Mouse (Mus musculus): ENCODE measurements around the gene Clk2. TPM values are rescaled to one million over a fixed set of nuclear protein-coding genes. Genes with fewer than 3 reads are reported as not detected.
A peak's percentile ranks its signal among the peaks of the same experiment; 100 is the strongest.

The Clk2 gene
- polyA plus RNA-seq, 1 experiment from 2014 or later, result 34.2 TPM

DNA sequence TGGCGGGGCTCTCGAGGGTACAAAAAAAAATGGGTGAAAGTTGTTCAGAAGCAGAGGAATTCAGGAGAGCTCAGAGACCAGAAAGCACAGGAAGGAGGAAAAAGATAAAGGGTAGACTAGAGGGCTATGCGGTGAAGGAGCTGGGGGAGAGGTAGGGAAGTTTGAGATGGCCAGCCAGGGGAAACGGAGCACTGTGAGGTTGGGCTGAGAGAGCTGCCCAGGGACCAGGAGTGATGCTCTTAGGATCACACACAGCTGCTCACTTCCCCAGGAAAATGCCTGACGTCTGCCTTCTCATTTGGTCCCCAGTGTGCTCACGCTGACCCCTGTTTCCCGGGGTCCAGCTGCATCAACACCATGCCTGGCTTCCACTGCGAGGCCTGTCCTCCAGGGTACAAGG is 55.0 kb downstream of the Clk2 start:
- peaks cover 76% of the 10 kb centered on the region for H3K36me3 ChIP-seq (replicated peaks)
- peak overlapping the region; percentile 62 for H3K27ac ChIP-seq
- no peaks in the 10 kb centered on the region for H3K9me3 ChIP-seq
- peaks cover 94% of the 10 kb centered on the region for H3K4me1 ChIP-seq
- 55% methylated on average over 8 of the region's 8 CpGs for WGBS
- H3K27me3 ChIP-seq (ENCODE audit: poor library complexity, severe bottlenecking), result no peaks in the 10 kb centered on the region
- H3K4me3 ChIP-seq, result no peak overlapping the region
- no peak for DNase-seq (ENCODE audit: extremely low spot score, low spot score)

DNA sequence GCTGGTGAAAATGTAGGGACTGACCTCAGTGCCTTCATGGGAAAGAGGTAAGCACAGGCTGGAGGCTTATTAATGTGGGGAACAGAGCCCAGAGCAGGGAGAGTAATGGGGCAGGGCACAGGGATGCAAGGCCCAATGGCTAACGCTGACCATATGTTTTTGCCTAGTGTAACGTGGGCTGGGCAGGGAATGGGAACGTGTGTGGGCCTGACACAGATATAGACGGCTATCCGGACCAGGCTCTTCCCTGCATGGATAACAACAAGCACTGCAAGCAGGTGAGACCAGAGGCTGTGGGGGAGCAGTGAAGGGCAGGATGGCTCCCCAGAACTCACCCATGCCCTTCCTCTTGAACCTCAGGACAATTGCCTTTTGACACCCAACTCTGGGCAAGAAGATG is 56.6 kb downstream of the Clk2 start:
- peak overlapping the region; percentile 22; the same call in 1 of the 2 replicates for H3K27ac ChIP-seq
- no peak for DNase-seq (ENCODE audit: extremely low spot score, low spot score)
- no peaks in the 10 kb centered on the region for H3K9me3 ChIP-seq
- peaks cover 10% of the 10 kb centered on the region for H3K27me3 ChIP-seq (ENCODE audit: poor library complexity, severe bottlenecking)
- WGBS, result 69% methylated on average over 5 of the region's 5 CpGs
- H3K4me3 ChIP-seq, result peak overlapping the region; percentile 13; the same call in 1 of the 2 replicates
- H3K4me1 ChIP-seq, result peaks cover 94% of the 10 kb centered on the region
- peaks cover 91% of the 10 kb centered on the region for H3K36me3 ChIP-seq (replicated peaks)

DNA sequence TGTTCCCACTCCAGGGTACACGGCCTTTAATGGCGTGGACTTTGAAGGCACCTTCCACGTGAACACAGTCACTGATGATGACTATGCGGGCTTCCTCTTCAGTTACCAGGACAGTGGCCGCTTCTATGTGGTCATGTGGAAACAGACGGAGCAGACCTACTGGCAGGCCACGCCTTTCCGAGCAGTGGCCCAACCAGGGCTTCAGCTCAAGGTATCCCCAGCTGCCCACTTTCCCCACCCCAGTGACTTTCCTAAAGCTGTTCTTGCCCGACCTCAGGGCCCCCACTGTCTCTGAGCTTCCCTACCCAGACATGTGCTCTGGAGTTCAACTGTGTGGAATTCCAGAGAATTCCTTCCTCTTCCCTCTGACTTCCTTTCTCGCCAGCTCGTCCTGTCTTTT is 60.2 kb downstream of the Clk2 start:
- peaks cover 96% of the 10 kb centered on the region for H3K4me1 ChIP-seq
- H3K36me3 ChIP-seq (replicated peaks), result peaks cover 60% of the 10 kb centered on the region
- WGBS, result 56% methylated on average over 11 of the region's 11 CpGs
- peak overlapping the region; percentile 99 for H3K27ac ChIP-seq
- peak overlapping the region; percentile 91 for H3K4me3 ChIP-seq
- DNase-seq (ENCODE audit: extremely low spot score, low spot score), result no peak
- H3K9me3 ChIP-seq, result no peaks in the 10 kb centered on the region
- H3K27me3 ChIP-seq (ENCODE audit: poor library complexity, severe bottlenecking), result peaks cover 26% of the 10 kb centered on the region

DNA sequence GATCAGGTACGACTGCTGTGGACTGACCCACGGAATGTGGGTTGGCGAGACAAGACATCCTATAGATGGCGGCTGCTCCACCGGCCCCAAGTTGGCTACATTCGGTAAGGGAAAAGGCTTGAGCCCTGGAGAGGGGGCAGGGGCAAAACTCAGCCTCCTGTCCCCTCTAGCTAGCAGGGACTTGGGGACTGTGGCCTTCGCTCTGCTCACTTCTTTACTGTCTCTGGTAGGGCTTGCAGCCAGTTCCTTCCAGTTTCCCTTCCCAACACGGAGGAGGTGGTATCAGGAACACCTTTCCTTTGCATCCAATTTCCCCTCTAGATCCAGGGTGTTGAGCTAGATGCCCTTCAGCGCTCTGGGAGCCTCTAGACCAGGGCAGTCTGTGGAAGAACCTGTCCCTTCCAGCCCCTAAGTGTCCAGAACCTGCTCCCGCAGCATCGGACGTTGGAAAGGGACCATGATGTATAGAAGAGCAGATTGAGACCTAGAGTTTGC is 60.8 kb downstream of the Clk2 start:
- Histone ChIP-seq H3K36me3 (replicated peaks) (peaks cover 59% of the 10 kb centered on the region), H3K4me1 (peaks cover 95% of the 10 kb centered on the region), H3K27me3 (ENCODE audit: poor library complexity, severe bottlenecking) (peaks cover 32% of the 10 kb centered on the region), H3K27ac (peak overlapping the region; percentile 99), H3K9me3 (no peaks in the 10 kb centered on the region), H3K4me3 (peak overlapping the region; percentile 91)
- peak; percentile 34 for DNase-seq (ENCODE audit: extremely low spot score, low spot score)
- 20% methylated on average over 12 of the region's 12 CpGs for WGBS

DNA sequence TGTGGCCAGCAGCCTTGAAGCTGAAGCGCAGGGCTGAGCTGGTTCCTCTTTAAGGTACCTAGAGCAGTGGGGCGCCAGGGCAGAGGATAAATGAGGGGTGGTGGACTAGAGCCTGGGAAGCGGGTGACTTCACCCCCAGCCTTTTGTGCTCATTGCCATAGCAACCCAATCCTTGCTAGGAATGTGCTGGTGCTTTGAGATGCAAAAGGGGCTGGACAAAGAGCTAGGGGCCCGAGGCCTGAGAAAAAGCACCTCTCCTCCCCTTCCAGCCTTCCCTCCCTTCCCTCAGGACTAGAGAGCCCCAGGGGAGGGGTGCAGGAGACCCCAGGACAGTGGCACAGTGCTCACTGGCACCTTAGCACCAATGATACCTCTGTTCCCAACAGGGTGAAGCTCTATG is 61.3 kb downstream of the Clk2 start:
- Histone ChIP-seq H3K9me3 (no peaks in the 10 kb centered on the region), H3K4me1 (peaks cover 92% of the 10 kb centered on the region), H3K36me3 (replicated peaks) (peaks cover 61% of the 10 kb centered on the region), H3K4me3 (peak overlapping the region; percentile 91), H3K27me3 (ENCODE audit: poor library complexity, severe bottlenecking) (peaks cover 34% of the 10 kb centered on the region), H3K27ac (peak overlapping the region; percentile 99)
- DNase-seq (ENCODE audit: extremely low spot score, low spot score), result peak; percentile 92
- WGBS, result 5% methylated on average over 4 of the region's 4 CpGs

DNA sequence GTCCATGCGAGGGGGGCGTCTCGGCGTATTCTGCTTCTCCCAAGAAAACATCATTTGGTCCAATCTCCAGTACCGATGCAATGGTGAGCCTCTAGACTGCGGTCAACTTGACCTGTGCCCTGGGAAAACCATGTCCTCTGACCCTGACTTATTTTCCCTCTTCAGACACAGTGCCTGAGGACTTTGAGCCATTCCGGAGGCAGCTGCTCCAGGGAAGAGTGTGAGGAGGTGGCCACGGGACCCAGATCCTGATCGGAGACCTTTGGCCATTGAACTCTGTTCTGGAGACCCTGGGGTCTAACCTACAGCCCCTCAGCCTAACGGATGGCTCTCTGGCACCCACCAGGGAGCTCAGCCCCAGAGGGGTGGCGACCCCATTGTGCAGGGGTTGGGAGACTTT is 61.8 kb downstream of the Clk2 start:
- peak overlapping the region; percentile 91 for H3K4me3 ChIP-seq
- H3K9me3 ChIP-seq, result no peaks in the 10 kb centered on the region
- peaks cover 36% of the 10 kb centered on the region for H3K27me3 ChIP-seq (ENCODE audit: poor library complexity, severe bottlenecking)
- peaks cover 57% of the 10 kb centered on the region for H3K36me3 ChIP-seq (replicated peaks)
- H3K27ac ChIP-seq, result peak overlapping the region; percentile 99
- WGBS, result 6% methylated on average over 11 of the region's 11 CpGs
- H3K4me1 ChIP-seq, result peaks cover 88% of the 10 kb centered on the region
- DNase-seq (ENCODE audit: extremely low spot score, low spot score), result no peak

Other genes with a start within 250 kb of the Clk2 start
- gene Ash1l, start 214.2 kb upstream of the Clk2 start, polyA plus RNA-seq (2016; fragmentation: Nextera tagmentation; extraction: Ambion mirVana), result 14.2 and 15.2 TPM in 2 replicates
- gene Dap3, start 213.6 kb upstream of the Clk2 start, polyA plus RNA-seq (2016; fragmentation: Nextera tagmentation; extraction: Ambion mirVana), result 133 and 135 TPM in 2 replicates
- 12.4 and 13.7 TPM in 2 replicates for gene Rusc1, start 71.5 kb upstream of the Clk2 start, polyA plus RNA-seq (2016; fragmentation: Nextera tagmentation; extraction: Ambion mirVana)
- not detected in 2 replicates for gene Gm43738, start 63.7 kb upstream of the Clk2 start, polyA plus RNA-seq (2016; fragmentation: Nextera tagmentation; extraction: Ambion mirVana)
- gene Fdps, start 62.8 kb upstream of the Clk2 start, polyA plus RNA-seq (2016; fragmentation: Nextera tagmentation; extraction: Ambion mirVana), result 327 and 359 TPM in 2 replicates
- gene Pklr, start 28.7 kb upstream of the Clk2 start, polyA plus RNA-seq (2016; fragmentation: Nextera tagmentation; extraction: Ambion mirVana), result 4.5 and 5.6 TPM in 2 replicates
- gene Hcn3, start 4.6 kb upstream of the Clk2 start, polyA plus RNA-seq (2016; fragmentation: Nextera tagmentation; extraction: Ambion mirVana), result 4.8 and 5.5 TPM in 2 replicates
- gene Scamp3, start 12.7 kb downstream of the Clk2 start, polyA plus RNA-seq (2016; fragmentation: Nextera tagmentation; extraction: Ambion mirVana), result 100 and 103 TPM in 2 replicates
- 25.1 and 25.6 TPM in 2 replicates for gene Fam189b, start 18.3 kb downstream of the Clk2 start, polyA plus RNA-seq (2016; fragmentation: Nextera tagmentation; extraction: Ambion mirVana)
- 34.2 and 34.7 TPM in 2 replicates for gene Gba, start 38.1 kb downstream of the Clk2 start, polyA plus RNA-seq (2016; fragmentation: Nextera tagmentation; extraction: Ambion mirVana)
- gene Thbs3, start 50.4 kb downstream of the Clk2 start, polyA plus RNA-seq (2016; fragmentation: Nextera tagmentation; extraction: Ambion mirVana), result 65.8 and 78.2 TPM in 2 replicates
- 227 and 242 TPM in 2 replicates for gene Mtx1, start 62.3 kb downstream of the Clk2 start, polyA plus RNA-seq (2016; fragmentation: Nextera tagmentation; extraction: Ambion mirVana)
- gene Muc1, start 64.3 kb downstream of the Clk2 start, polyA plus RNA-seq (2016; fragmentation: Nextera tagmentation; extraction: Ambion mirVana), result 1.7 and 1.8 TPM in 2 replicates
- gene Krtcap2, start 81.2 kb downstream of the Clk2 start, polyA plus RNA-seq (2016; fragmentation: Nextera tagmentation; extraction: Ambion mirVana), result 260 and 275 TPM in 2 replicates
- 4.4 and 5.4 TPM in 2 replicates for gene Trim46, start 81.5 kb downstream of the Clk2 start, polyA plus RNA-seq (2016; fragmentation: Nextera tagmentation; extraction: Ambion mirVana)
- gene Dpm3, start 94.6 kb downstream of the Clk2 start, polyA plus RNA-seq (2016; fragmentation: Nextera tagmentation; extraction: Ambion mirVana), result 76.7 and 78.6 TPM in 2 replicates
- gene Slc50a1, start 105.8 kb downstream of the Clk2 start, polyA plus RNA-seq (2016; fragmentation: Nextera tagmentation; extraction: Ambion mirVana), result 25.1 and 26.0 TPM in 2 replicates
- gene Efna1, start 116.3 kb downstream of the Clk2 start, polyA plus RNA-seq (2016; fragmentation: Nextera tagmentation; extraction: Ambion mirVana), result 12.9 and 13.2 TPM in 2 replicates
- gene Efna3, start 158.2 kb downstream of the Clk2 start, polyA plus RNA-seq (2016; fragmentation: Nextera tagmentation; extraction: Ambion mirVana), result 3.0 and 4.0 TPM in 2 replicates
- gene Efna4, start 173.2 kb downstream of the Clk2 start, polyA plus RNA-seq (2016; fragmentation: Nextera tagmentation; extraction: Ambion mirVana), result 27.6 and 28.7 TPM in 2 replicates
- 32.1 and 39.5 TPM in 2 replicates for gene Adam15, start 185.2 kb downstream of the Clk2 start, polyA plus RNA-seq (2016; fragmentation: Nextera tagmentation; extraction: Ambion mirVana)
- gene Dcst2, start 197.2 kb downstream of the Clk2 start, polyA plus RNA-seq (2016; fragmentation: Nextera tagmentation; extraction: Ambion mirVana), result 0.06 and 0.16 TPM in 2 replicates
- 0.23 TPM in 1 of 2 replicates, not detected in the other for gene Dcst1, start 200.5 kb downstream of the Clk2 start, polyA plus RNA-seq (2016; fragmentation: Nextera tagmentation; extraction: Ambion mirVana)
- 0.65 and 0.69 TPM in 2 replicates for gene Zbtb7b, start 230.0 kb downstream of the Clk2 start, polyA plus RNA-seq (2016; fragmentation: Nextera tagmentation; extraction: Ambion mirVana)
- gene Lenep, start 238.0 kb downstream of the Clk2 start, polyA plus RNA-seq (2016; fragmentation: Nextera tagmentation; extraction: Ambion mirVana), result 0.15 and 0.23 TPM in 2 replicates
- gene Flad1, start 247.1 kb downstream of the Clk2 start, polyA plus RNA-seq (2016; fragmentation: Nextera tagmentation; extraction: Ambion mirVana), result 27.0 and 29.8 TPM in 2 replicates

Measured in forebrain, embryonic 10.5 days (tissue).